Mouse (Mus musculus) right cerebral cortex, adult 2 months (tissue): ENCODE results near the gene R3hdm1.
"Not testable (repeated sequence)": the region's sequence is repeated elsewhere in the genome, so short reads cannot be mapped to it uniquely, and the experiment has no call there.

Source experiments
- DNase-seq, 2 experiments: peaks; one replicate each; pipeline ENCODE4 v3.0.0; 2021 to 2022; ENCODE audit warnings: low spot score in 2 of 2

Gene R3hdm1

DNA sequence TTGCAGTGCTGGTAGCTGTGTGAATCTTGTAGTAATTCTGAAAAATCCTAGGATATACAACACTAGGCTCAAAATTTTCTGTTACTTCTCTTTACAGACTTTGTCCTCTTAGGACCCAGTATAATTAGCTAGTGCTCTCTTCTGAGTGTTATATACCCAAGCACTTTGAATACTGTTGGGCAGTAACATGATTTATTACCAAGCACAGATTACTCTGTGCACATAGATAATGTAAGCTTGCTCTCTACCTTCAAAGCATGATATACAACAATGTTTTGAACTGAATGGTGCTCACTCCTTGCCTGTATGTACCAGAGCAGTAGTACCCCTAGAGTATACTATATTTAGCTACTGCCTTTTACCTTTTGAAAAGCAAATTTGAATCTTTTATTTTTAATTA is 33.1 kb downstream of the R3hdm1 start:
- not testable (repeated sequence) for DNase-seq

DNA sequence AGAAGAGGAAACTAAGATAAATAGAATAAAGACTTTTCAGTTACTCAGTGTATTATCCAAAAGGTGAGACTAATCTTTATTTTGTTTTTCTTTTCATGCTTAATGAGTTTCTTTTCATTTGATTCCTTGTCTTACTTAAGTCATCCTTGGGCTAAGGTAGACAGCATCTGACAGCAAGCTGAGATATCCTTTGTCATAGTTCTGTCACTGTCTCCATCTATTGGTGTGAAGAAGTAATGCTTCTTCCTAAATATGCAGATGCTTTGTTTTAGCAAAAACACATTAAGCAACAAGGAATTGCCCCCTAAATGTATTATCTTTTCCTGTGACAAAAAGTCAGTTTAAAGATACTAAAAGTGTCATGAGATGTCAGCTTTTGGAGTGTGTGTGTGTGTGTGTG is 37.9 kb downstream of the R3hdm1 start:
- no peak for DNase-seq

- peak in 1 of 2 experiments; percentile 52 for DNase-seq
Observed at GRCm38 (mm10) chr1:128141737-128142136, 38.6 kb downstream of the R3hdm1 start.

DNA sequence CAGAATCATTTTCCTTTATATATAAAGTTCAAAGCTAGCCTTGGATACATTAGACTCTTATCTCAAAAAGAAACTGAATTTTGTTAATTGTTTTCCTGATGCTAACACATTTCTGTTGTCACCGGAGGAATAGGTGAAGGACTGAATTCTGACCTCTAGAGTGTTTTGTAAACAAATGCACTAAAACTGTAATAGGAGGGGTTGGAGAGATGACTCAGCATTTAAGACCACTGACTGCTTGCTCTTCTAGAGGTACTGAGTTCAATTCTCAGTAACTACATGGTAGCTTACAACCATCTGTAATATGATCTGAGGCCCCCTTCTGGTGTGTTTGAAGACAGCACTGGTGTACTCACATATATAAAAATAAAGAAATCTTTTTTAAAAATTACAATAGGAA is 63.9 kb downstream of the R3hdm1 start:
- no peak for DNase-seq

GRCm38 (mm10) chr1:128170104-128170503 is 67.0 kb downstream of the R3hdm1 start:
- DNase-seq, result no peak

GRCm38 (mm10) chr1:128191426-128191825 is 88.3 kb downstream of the R3hdm1 start:
- DNase-seq, result no peak

- no peak for DNase-seq
Observed at GRCm38 (mm10) chr1:128192369-128192768, 89.3 kb downstream of the R3hdm1 start.

DNA sequence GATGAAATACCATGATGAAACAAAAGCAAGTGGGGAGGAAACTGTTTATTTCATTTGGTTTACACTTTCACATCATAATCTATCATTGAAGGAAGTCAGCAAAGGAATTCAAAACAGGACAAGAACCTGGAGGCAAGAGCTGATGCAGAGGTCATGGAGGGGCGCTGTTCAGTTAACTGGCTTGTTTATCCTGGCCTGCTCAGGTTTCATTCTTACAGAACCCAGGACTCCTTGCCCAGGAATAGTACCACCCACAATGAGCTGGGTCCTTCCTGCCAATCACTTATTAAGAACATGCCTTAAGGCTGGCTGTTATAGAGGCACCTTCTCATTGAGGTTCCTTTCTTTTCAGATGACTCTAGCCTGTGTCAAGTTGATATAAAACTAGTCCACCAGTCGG is 90.9 kb downstream of the R3hdm1 start:
- no peak for DNase-seq

DNA sequence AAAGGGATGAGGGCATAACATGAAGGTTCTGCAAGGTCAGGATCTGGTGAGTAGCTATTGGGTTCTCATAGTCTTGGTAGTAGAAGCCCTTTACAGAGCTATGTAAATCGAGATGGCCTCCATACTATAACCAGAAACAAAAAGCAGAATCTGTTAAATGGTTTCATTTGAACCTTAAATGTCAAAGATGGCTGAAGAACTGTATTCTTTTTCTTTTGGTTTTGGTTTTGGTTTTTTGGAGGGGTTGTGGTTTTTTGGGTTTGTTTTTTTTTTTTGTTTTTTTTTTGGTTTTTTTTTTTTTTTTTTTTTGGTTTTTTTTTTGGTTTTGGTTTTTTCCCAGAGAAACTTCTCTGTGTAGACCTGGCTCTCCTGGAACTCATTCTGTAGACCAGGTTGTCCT is 94.3 kb downstream of the R3hdm1 start:
- DNase-seq, result no peak

DNA sequence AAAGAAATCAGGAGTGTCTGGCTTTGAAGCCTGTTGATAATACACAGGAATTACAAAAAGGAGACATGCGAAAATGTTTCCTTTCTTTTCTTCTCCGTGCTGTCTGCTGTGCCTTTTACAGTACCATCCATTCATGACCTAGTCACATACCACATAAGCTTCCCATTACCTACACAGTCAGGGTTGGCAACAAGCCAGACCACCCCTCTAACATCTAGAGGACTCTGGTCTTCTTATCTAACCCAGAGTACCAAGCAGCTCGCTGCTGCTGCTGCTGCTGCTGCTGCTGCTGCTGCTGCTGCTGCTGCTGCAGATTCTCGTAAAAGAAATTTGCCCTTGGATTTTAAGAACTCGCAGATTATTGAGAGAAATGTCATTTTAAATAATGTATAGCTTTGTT is 110.2 kb downstream of the R3hdm1 start:
- DNase-seq, result no peak

GRCm38 (mm10) chr1:128221886-128222285 is 118.8 kb downstream of the R3hdm1 start:
- DNase-seq, result no peak

GRCm38 (mm10) chr1:128223304-128223703 is 120.2 kb downstream of the R3hdm1 start:
- no peak for DNase-seq

DNA sequence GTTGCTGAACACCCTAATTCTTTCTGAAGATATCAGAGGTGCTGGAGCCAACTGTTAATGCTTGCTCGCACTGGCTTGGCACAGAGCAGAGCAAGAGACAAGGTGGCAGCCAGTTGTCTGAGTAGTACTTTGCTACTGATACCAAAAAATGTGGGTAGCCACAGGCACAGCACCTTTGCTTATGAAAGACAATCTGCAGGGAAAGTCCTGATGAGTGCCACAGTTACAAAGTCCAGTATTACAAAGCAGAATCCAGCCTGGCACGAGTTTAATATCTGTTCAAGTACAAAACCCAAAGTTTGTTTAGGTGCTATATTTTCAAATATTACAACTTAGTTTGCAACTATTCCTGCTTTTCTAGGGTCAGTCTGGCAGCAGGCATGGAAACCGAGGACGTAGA is 132.1 kb downstream of the R3hdm1 start:
- no peak for DNase-seq

- DNase-seq, result no peak
Observed at GRCm38 (mm10) chr1:128243627-128243995, 140.5 kb downstream of the R3hdm1 start, which contains the start of gene Ubxn4. Gene Ubxn4 (plus strand): TSS chr1:128243964.

DNA sequence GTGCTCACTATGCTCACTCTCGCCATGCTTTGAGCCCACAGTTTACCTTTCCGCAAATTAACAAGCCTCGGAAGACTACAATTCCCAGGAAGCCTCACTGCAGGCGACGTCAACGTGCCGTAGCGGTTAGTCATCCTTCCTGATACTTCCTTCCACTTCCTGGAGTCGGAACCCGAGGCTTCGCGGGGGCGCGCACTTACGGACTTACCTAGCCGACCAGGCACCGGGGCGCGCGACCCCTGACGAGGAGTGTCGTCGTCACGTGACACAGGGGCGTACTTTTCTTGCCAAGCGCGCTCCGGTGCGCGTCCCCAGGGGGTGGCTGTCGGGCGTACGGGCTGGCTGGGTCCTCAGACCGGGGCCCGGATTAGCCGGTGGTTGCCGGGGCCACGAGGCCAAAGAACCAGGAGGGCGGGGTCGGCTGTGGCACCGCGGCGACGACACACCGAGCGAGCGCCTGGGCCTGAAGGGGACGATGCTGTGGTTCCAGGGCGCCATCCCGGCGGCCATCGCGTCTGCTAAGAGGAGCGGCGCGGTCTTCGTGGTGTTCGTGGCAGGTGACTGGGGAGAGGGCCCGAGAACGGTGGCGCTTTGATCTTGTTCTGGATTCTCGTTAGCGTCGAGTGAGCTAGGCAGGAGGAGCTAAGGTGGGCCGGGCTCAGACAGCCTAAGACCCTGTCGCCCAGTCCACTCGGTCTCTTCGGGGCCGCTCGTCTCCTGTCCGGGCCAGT is 141.1 kb downstream of the R3hdm1 start:
- peak; percentile 95 to 97 for DNase-seq

GRCm38 (mm10) chr1:128244727-128245355 is 141.7 kb downstream of the R3hdm1 start:
- no peak for DNase-seq

GRCm38 (mm10) chr1:128267061-128267460 is 164.0 kb downstream of the R3hdm1 start:
- DNase-seq, result not testable (repeated sequence)

GRCm38 (mm10) chr1:128270731-128271130 is 167.6 kb downstream of the R3hdm1 start:
- DNase-seq, result no peak

- DNase-seq, result no peak
Observed at GRCm38 (mm10) chr1:128275908-128276307, 172.8 kb downstream of the R3hdm1 start.

DNA sequence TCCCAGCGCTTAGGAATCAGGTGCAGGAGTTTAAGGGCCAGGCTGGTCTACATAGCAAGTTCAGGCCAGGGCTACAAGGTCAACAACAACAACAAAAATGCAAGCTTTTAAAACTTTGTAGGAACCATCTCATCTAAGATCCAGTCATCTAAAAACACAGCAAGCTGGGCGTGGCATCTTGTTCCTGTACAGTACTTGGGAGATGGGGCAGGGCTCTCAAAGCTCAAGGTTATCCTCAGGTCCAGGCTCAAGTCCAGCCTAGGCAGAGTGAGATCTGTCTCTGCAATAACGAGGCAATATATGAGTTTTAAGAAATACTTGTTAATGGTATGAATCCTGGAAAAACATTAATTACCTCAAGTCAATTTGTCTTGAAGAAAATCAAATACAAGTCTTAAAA is 175.5 kb downstream of the R3hdm1 start:
- DNase-seq, result no peak

- DNase-seq, result no peak
Observed at GRCm38 (mm10) chr1:128281753-128282152, 178.7 kb downstream of the R3hdm1 start.

DNA sequence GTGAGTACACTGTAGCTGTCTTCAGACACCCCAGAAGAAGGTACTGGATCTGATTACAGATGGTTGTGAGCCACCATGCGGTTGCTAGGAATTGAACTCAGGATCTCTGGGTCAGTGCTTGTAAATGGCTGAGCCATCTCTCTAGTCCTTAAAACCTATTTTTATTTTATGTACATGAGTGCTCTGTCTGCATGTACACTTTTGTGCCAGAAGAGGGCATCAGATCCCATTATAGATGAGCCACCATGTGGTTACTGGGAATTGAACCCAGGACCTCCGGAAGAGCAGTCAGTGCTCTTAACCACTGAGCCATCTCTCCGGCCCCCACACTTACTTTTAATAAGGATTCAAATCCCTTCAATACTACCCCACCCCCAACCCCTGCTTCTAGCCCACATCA is 179.8 kb downstream of the R3hdm1 start:
- no peak for DNase-seq

- no peak for DNase-seq
Observed at GRCm38 (mm10) chr1:128284157-128284690, 181.1 kb downstream of the R3hdm1 start.
